Mouse (Mus musculus) ES-Bruce4 (cell line): ENCODE data around the gene Bivm.

Experiments used
- CTCF ChIP-seq: IDR thresholded peaks from one replicate; pipeline ENCODE4 v1.8.1; 2011; ENCODE audit warnings: low read depth, low read length
- EP300 ChIP-seq: IDR thresholded peaks from 2 replicates; pipeline ENCODE4 v1.6.1; 2011; ENCODE audit warnings: low read depth, low read length; ENCODE audit not compliant: insufficient read depth
- POLR2A ChIP-seq: IDR thresholded peaks from one replicate; pipeline ENCODE4 v1.8.1; 2011; ENCODE audit warnings: low read length; ENCODE audit not compliant: insufficient read depth

GRCm38 (mm10) chr1:44162389-44162788, 43.6 kb downstream of the Bivm start:
- no peak for TF ChIP-seq POLR2A
- no peak for TF ChIP-seq EP300
- no peak for TF ChIP-seq CTCF
